Mouse (Mus musculus) hindbrain, embryonic 11.5 days (tissue): ENCODE data around the gene Olfr332. TPM values are rescaled to one million over a fixed set of nuclear protein-coding genes. Genes with fewer than 3 reads are reported as not detected.
"Not testable (repeated sequence)": the region's sequence is repeated elsewhere in the genome, so short reads cannot be mapped to it uniquely, and the experiment has no call there.

ENCODE experiments used
- ATAC-seq: fragments of 200-750 bp; cut with Nextera tagmentation; 2 replicates; pipeline ENCODE4 v1.8.0; 2017; ENCODE audit warnings: mild to moderate bottlenecking, moderate TSS enrichment, moderate library complexity; ENCODE audit not compliant: low FRiP score
- DNase-seq: peaks from one replicate; pipeline ENCODE4 v3.0.0-alpha.2; 2015; ENCODE audit warnings: low spot score
- H3K27ac ChIP-seq: fragments of 300-500 bp; sonication (generic); 2 replicates; pipeline ENCODE4 v1.5.1; 2014; ENCODE audit warnings: mild to moderate bottlenecking, low read depth, low read length
- H3K27me3 ChIP-seq: fragments of 300-500 bp; sonication (generic); 2 replicates; pipeline ENCODE4 v1.6.1; 2014; ENCODE audit warnings: mild to moderate bottlenecking, low read length, moderate library complexity, mixed read lengths; ENCODE audit not compliant: control insufficient read depth, insufficient read depth
- H3K36me3 ChIP-seq: fragments of 300-500 bp; sonication (generic); 2 replicates; pipeline ENCODE4 v1.6.1; 2014; ENCODE audit warnings: mild to moderate bottlenecking, low read length, moderate library complexity, mixed read lengths; ENCODE audit not compliant: control insufficient read depth, insufficient read depth
- H3K4me1 ChIP-seq: fragments of 300-500 bp; sonication (generic); replicated peaks from 2 replicates; pipeline ENCODE4 v1.6.1; 2014; ENCODE audit warnings: low read length, mixed read lengths; ENCODE audit not compliant: control insufficient read depth, insufficient read depth
- H3K4me2 ChIP-seq: fragments of 300-500 bp; sonication (generic); replicated peaks from 2 replicates; pipeline ENCODE4 v1.6.1; 2014; ENCODE audit warnings: mild to moderate bottlenecking, low read depth, low read length
- H3K4me3 ChIP-seq: fragments of 300-500 bp; sonication (generic); 2 replicates; pipeline ENCODE4 v1.5.1; 2014; ENCODE audit warnings: low read depth, low read length
- H3K9ac ChIP-seq: fragments of 300-500 bp; sonication (generic); 2 replicates; pipeline ENCODE4 v1.6.1; 2014; ENCODE audit warnings: low read depth, low read length
- H3K9me3 ChIP-seq: fragments of 300-500 bp; sonication (generic); 2 replicates; pipeline ENCODE4 v1.6.1; 2016; ENCODE audit warnings: low read length; ENCODE audit not compliant: control insufficient read depth
- WGBS: fragments of 180-500 bp; shearing (Covaris S2); extraction: QIAGEN DNeasy Blood & Tissue Kit; methylation state at CpG from one replicate; pipeline ENCODE4 v1.1.7; 2014; 5-methylcytosine and 5-hydroxymethylcytosine counted together
- polyA plus RNA-seq: library from polyadenylated mRNA; unstranded; fragments of >200 nt; fragmentation: Nextera tagmentation; extraction: Ambion mirVana; gene quantifications from 2 replicates; pipeline ENCODE4 v1.2.1, GENCODE M21; 2014

The Olfr332 gene
- not detected in 2 replicates for polyA plus RNA-seq

- Histone ChIP-seq H3K4me1 (no peaks in the 10 kb centered on the region), H3K4me2 (no peak within 1 kb of the TSS), H3K36me3 (no peaks in the 10 kb centered on the region), H3K9ac (no peak within 1 kb of the TSS), H3K27ac (no peak within 1 kb of the TSS), H3K4me3 (no peak within 1 kb of the TSS), H3K27me3 (no peaks in the 10 kb centered on the region), H3K9me3 (no peaks in the 10 kb centered on the region)
- DNase-seq, result no peak
- no peak for ATAC-seq
- WGBS, result 89% methylated on average over 2 of the region's 2 CpGs
Measured at GRCm38 (mm10) chr11:58492455-58492854, at the start of gene Olfr332. TSS of gene Olfr332 (minus strand) at chr11:58492555.

GRCm38 (mm10) chr11:58534736-58535135 lies 42.4 kb upstream of the Olfr332 start, which contains the start of gene Olfr330:
TSS of gene Olfr330 (minus strand) at chr11:58534836.
- not testable (repeated sequence) for H3K27ac ChIP-seq, H3K4me2 ChIP-seq, DNase-seq, H3K4me1 ChIP-seq, H3K27me3 ChIP-seq, H3K9me3 ChIP-seq, H3K4me3 ChIP-seq, H3K9ac ChIP-seq, H3K36me3 ChIP-seq, ATAC-seq

DNA sequence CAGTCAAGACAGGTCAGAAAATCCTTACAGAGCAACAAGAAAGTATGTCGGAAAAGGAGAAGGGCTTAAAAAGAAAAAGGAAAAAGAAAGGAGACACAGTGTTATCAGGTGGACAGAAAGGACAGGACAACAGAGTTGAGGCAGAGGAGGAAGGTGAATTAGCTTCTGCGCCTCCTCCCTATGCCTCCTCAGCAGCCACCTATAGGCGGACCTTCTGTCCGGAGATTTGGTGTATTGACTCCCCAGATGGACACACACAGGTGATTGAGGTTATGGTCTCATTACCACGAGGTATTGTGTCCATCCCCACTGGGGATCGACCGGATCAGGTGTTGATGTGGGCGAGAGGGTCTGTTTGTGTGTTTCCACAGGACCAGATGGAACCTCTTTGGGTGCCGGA lies 27.4 kb upstream of the Olfr332 start:
- 89% methylated on average over 7 of the region's 9 CpGs for WGBS

GRCm38 (mm10) chr11:58518916-58519315 lies 26.6 kb upstream of the Olfr332 start:
- H3K9me3 ChIP-seq, H3K4me2 ChIP-seq, H3K36me3 ChIP-seq, H3K27me3 ChIP-seq, H3K9ac ChIP-seq, H3K27ac ChIP-seq, H3K4me3 ChIP-seq, DNase-seq, H3K4me1 ChIP-seq, ATAC-seq: not testable (repeated sequence)
- 93% methylated on average over 15 of the region's 18 CpGs for WGBS

More for the DNA sequence above, 27.4 kb upstream of the Olfr332 start:
- ATAC-seq, H3K27ac ChIP-seq, H3K27me3 ChIP-seq, DNase-seq, H3K4me2 ChIP-seq, H3K36me3 ChIP-seq, H3K9me3 ChIP-seq, H3K4me1 ChIP-seq, H3K4me3 ChIP-seq, H3K9ac ChIP-seq: not testable (repeated sequence)

DNA sequence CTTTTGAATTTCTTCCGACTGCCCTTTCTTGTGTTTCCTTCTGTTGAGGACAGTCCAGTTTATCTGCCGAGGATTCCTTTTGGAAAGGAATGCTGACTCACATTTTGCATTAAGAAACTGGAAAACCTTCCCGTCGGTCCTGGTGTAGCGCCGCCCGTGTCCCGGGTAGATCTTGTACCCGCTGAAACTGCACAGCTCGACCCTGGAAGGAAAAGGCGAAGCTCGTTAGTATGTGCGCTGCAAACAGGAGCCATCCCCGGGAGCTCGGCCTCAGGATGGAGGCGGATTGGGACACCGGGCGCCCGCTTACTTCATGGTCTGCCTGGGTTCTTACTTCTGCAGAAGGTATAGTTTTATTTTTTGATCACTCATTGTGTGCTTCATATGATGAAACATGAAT lies 16.7 kb upstream of the Olfr332 start:
- 87% methylated on average over 19 of the region's 19 CpGs for WGBS

DNA sequence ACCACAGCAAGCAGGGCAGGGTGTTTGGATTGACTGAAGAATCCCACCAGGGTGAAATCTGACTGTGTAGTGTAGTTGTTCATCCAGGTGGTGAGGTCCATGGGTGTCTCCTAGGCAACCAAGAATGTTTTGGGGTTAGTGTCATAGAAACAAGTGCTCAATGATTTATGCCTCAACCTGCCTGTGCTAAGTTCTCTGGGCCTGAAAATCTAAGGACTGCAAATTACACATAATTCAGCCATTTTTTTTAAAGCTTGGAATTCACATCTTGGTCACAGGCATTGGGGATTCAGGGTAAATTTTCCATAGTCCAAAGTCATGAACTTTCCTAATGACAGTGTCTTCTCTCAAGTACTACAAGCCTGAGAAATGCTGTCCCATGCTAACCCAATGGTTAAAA lies 10.1 kb upstream of the Olfr332 start, which contains the start of gene Olfr331:
TSS of gene Olfr331 (minus strand) at position 101 of the 400 bp plus-strand sequence.
- not testable (repeated sequence) for H3K27ac ChIP-seq, DNase-seq, H3K9me3 ChIP-seq, H3K4me1 ChIP-seq, H3K9ac ChIP-seq, ATAC-seq, H3K4me3 ChIP-seq, H3K36me3 ChIP-seq, H3K4me2 ChIP-seq, H3K27me3 ChIP-seq

More for the DNA sequence above, 16.7 kb upstream of the Olfr332 start:
- ATAC-seq, H3K9me3 ChIP-seq, H3K36me3 ChIP-seq, DNase-seq, H3K27ac ChIP-seq, H3K9ac ChIP-seq, H3K27me3 ChIP-seq, H3K4me2 ChIP-seq, H3K4me1 ChIP-seq, H3K4me3 ChIP-seq: not testable (repeated sequence)

DNA sequence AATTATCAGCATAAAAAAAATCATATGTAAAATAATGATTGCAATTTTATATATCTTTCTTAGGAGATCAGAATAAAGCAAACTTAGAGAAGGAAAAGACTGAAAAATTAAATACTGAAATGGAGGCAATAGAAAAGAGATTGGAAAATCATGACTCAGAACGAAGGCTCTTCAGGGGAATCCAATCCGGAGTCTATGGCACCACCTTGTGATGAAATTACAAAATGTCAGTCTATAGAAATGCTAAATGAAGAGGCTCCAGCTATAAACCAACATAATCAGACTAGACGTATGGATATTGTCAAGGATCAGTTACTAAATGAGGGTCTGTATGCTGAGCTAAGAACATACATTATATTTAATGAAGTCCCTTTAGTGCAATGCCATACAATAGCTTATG lies 6.9 kb upstream of the Olfr332 start:
- H3K27ac ChIP-seq, result no peak overlapping the region
- H3K4me3 ChIP-seq, result no peak overlapping the region
- H3K36me3 ChIP-seq, result no peaks in the 10 kb centered on the region
- no peaks in the 10 kb centered on the region for H3K9me3 ChIP-seq
- ATAC-seq, result no peak
- no peaks in the 10 kb centered on the region for H3K27me3 ChIP-seq
- no peaks in the 10 kb centered on the region for H3K4me1 ChIP-seq
- no peak overlapping the region for H3K4me2 ChIP-seq
- no peak overlapping the region for H3K9ac ChIP-seq
- WGBS, result 65% methylated on average over 3 of the region's 3 CpGs
- DNase-seq, result peak; percentile 5

DNA sequence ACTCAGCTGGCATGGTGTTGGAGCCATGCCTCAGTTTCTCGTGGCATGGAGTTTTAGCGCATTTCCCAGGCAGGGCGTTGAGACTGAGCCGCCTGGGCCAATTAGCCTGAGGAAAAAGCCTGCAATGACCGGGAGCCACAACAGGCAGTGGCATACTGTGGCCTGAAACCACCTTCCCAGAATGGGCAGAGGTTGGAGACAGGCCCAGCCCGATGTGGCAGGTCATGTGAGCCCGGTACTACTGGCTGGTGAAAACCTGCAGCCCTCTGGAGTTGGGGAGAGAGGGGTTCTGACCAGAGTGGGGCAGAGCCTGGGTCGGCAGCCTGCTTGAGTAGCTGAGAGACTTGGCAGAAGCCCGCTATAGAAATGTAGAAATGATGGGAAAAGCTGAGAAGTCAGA lies 6.4 kb upstream of the Olfr332 start:
- Histone ChIP-seq H3K9me3 (no peaks in the 10 kb centered on the region), H3K9ac (no peak overlapping the region), H3K27ac (no peak overlapping the region), H3K36me3 (no peaks in the 10 kb centered on the region), H3K4me2 (no peak overlapping the region), H3K4me1 (no peaks in the 10 kb centered on the region), H3K4me3 (no peak overlapping the region), H3K27me3 (no peaks in the 10 kb centered on the region)
- DNase-seq, result no peak
- no peak for ATAC-seq
- 87% methylated on average over 9 of the region's 9 CpGs for WGBS

DNA sequence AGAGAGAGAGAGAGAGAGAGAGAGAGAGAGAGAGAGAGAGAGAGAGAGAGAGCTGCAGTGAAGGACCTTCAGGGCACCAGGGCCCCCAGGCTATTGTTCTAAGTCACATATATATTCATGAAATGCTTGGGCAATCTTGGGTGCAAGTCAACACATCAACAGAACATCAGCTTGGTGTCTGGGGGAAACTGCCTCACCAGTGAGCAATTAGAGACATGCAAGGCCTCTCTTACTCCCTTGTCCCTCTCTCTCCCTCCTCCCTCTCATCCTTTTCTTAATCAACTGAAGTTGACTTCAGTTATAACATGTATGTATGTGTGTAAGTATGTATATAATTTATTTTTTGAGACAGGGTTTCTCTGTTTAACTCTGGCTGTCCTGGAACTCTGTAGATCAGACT lies 30.2 kb downstream of the Olfr332 start, which contains the start of gene Olfr30:
TSS of gene Olfr30 (minus strand) at position 101 of the 400 bp plus-strand sequence.
- no peaks in the 10 kb centered on the region for H3K27me3 ChIP-seq
- no peak within 1 kb of the TSS for H3K9ac ChIP-seq
- DNase-seq (no peak), ATAC-seq (no peak)
- H3K9me3 ChIP-seq, result no peaks in the 10 kb centered on the region
- H3K27ac ChIP-seq, result no peak within 1 kb of the TSS
- no peaks in the 10 kb centered on the region for H3K4me1 ChIP-seq
- H3K36me3 ChIP-seq, result no peaks in the 10 kb centered on the region
- H3K4me2 ChIP-seq, result no peak within 1 kb of the TSS
- H3K4me3 ChIP-seq, result no peak within 1 kb of the TSS
